Mouse (Mus musculus): Measurements from ENCODE around the gene Lmna.

Lmna gene

DNA sequence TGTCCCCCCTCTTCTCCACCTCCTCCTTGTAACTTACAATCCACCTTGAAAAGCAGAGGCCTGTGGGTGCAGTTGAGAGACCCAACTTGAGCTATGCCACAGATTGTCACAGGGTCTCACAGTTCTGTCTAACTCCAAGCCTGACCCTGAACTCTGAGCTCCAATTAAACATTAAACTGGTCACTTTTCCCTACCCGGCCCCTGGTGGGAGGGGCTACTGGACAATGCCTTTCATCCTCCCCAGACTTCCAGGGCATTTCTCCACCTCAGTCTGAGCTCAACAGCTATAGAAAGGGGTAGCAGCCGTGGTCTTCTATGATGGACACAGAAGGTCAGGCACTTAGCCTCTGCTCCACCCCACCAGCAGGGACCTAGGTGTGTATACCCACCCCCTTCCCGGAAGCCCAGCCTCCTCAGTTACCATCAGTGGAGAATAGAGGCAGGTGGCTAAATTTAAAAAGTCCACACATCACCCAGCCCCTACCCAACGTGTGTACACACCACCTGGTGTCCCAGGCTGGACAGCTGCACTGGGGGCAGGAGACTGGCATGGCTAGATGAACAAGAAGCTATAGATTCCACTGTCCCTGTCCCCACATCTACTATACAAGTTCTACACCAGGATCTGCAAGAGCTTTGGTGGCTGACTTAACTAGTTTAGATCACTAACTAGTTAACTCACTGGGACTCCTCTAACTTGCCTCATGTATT is 8.9 kb downstream of the Lmna start:
- in situ Hi-C loops (cut with MboI, MseI): no loop called here

DNA sequence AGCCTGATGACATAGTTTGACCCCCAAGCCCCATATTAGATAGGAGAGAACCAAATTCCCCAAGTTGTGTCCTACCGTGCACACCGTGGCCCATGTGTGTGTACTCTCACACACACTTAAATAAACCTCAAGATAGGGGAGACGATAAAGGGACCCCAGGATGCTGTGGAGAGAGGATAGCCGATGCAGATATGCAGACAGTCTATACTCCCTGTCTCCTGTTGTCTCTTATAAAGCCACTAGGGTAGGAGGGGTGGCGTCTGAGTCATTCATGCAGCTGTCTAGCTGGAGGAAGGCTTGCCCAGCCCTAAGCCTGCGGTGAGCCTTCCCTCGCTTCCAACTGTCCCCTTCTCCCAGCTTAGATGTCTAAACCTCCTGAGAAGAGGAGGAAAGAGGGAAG is 9.7 kb downstream of the Lmna start:
- in situ Hi-C loops (cut with MboI, MseI): no loop called here

DNA sequence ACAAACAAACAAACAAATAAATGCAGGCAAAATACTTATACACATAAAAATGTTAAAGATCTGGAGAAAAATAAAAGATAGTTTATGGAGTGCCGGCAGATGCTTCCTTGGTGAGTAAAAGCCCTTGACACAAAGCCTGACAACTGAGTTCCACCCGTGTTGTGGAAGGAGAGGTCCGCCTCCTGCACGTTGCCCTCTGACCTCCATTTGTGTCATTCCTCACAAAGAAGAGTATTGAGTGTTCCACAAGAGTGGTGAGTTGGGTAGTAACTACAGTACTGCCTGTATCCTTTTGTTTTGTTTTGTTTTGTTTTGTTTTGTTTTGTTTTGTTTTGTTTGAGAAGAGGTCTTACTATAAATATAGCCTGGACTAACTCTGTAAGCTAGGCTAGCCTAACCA is 10.2 kb downstream of the Lmna start:
- in situ Hi-C loops (cut with MboI, MseI): no loop called here

DNA sequence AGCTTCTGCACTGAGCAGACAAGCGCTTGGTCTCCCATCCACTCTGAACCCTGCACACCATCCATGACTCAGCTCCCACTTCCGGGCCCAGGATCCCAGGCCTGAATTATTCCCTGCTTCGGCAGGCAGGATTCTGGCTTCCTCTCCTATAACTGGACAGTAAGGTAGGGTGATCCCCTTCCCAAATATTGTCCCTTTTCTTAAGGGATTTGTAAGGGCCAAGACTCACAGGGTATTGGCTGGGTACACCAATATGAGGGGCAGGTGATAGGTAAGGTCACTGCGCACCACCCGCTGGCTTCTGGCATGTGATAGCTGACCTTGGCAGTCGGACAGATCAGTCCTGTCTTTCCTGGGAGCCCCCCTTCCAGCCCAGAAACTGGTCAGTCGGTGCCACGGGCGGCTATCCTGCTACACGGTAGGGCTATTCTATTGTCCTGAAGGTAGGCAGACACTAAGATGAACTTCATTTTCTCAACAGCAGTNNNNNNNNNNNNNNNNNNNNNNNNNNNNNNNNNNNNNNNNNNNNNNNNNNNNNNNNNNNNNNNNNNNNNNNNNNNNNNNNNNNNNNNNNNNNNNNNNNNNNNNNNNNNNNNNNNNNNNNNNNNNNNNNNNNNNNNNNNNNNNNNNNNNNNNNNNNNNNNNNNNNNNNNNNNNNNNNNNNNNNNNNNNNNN is 13.9 kb downstream of the Lmna start:
- in situ Hi-C loops (cut with MboI, MseI): no loop called here

DNA sequence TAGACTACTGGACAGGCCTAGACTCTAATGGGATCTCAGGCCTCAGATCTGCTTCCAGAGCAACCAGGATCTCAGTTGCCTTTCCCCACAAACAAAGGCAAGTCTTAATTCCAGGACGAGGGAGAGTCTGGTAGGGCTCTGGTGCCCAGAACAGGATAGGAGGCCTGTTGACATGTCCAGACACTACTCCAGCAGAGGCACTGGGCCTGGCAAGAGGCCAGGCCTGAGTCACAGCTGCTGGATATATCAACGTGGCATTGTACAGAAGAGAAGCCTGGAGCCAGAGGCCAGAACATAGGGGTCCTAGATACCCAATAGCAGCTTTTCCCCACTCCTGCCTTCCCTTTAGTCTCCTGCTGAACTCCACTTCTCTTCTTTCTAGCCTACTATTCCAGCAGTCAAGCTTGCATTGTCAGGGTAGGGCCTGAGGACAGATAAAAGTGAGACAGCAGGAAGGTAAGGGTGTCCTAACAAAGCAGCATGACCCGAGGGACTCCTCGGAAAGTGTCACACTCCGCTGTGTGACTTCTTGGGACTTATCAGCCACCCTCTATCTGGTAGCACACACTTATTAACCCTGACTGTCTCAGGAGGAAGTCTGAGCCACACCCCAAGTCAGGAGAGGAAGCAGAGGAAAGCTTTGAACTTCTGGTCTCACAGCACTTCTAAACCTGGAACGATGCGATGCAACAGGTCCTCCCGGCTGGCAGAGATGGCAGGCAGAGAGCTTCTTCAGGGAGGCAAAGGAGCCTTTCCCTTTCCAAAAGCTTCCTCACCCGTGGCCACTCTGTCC is 14.7 kb downstream of the Lmna start:
- in situ Hi-C loops (cut with MboI, MseI): no loop called here

DNA sequence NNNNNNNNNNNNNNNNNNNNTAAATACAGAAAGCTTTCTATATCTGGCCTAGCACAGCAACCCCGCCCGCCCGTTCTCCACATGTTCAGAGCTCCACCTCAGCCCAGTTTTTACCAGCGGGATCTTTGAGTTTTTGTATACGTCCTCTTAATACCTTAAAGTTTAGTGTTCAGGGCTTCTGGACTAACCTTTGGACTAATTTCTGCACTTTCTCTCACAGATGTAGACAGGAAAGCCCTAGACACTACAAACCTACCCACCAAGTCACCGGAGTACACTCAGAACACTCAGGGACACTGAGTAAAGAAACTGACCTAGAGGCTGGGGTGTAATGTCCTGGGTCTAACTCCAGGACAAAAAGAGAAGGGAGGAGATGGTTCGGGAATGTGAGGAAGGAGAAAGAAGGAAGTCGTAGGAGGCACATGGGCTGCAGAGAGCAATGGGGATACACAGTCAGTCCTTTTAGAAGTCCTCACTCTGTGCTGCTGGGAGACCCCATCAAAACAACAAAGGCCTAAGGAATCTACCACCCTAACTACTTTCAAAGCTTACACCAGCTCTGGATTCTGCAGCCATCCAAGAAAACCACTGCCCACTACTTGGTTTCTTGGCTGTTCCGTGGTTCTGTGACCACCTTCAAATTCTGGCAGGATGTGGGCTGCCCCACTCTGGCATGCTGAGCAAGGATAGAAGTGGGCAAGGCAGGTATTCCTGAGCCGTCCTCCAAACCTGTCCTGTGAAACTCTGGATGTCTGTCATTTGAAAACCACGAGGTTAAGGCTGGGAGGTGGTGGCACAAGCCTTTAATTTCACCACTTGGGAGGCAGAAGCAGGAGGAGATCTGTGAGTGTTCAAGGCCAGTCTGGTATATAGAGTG is 15.8 kb downstream of the Lmna start:
- in situ Hi-C loops (cut with MboI, MseI): no loop called here

DNA sequence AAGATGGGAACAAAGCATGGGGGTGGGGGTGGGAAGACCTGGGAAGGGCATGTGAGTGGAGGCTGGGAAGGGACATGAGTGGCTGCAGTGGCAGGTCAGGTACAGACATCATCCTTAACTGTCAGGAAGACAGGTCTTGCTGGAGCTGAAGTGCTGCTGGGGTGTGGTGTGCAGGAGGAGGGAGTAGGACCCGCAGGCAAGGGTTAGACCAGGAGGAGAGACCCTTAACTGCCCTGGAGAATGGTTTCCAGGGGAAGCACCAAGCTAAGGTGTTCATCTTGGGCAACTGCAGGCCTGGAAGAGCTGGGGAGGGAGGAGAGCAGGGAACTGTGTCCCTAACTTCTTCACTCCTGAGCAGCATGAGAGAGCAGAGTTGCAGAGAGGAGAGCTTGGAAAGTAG is 22.4 kb downstream of the Lmna start:
- in situ Hi-C loops (cut with MboI, MseI): loop anchor here (5.0 kb wide), 1 partner anchor 35 kb away; no protein-coding TSS in a partner anchor

DNA sequence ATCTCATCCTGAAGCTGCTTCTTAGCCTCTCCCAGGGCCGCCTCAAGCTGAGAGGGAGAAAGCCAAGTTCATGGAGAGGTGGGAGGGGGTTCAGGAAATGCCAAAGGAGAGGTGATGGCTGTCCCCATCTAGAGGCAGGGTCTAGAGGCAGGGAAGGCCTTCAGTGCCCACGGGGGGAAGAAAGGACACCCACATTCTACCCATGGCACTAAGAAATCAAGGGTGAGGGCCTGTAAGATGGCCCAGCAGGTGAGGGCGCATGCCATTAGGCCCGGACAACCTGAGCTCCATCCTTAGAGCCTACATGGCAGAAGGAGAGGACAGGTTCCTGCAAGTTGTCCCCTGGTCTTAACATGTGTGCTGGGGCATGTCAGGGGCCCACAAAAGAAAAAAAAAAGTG is 22.9 kb downstream of the Lmna start:
- in situ Hi-C loops (cut with MboI, MseI): loop anchor here (5.0 kb wide), 1 partner anchor 35 kb away; no protein-coding TSS in a partner anchor

DNA sequence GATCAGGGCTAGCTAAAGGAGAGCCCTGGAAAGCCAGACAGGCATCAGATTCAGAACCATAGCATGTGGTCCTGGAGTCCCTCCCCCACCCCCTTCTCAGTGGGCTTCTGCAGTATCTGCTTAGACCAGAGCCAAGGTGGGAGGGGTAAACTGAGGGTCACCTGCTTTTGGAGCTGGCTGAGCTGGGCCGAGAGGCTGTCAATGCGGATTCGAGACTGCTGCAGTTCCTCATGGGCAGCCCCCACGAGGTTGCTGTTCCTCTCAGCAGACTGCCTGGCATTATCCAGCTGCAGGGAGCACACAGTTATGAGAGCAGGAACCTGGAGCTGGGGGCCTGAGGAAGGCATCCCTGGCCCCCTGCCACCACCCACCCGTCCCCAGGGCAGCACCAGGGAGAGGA is 23.7 kb downstream of the Lmna start:
- in situ Hi-C loops (cut with MboI, MseI): loop anchor here (5.0 kb wide), 1 partner anchor 36 kb away; no protein-coding TSS in a partner anchor

DNA sequence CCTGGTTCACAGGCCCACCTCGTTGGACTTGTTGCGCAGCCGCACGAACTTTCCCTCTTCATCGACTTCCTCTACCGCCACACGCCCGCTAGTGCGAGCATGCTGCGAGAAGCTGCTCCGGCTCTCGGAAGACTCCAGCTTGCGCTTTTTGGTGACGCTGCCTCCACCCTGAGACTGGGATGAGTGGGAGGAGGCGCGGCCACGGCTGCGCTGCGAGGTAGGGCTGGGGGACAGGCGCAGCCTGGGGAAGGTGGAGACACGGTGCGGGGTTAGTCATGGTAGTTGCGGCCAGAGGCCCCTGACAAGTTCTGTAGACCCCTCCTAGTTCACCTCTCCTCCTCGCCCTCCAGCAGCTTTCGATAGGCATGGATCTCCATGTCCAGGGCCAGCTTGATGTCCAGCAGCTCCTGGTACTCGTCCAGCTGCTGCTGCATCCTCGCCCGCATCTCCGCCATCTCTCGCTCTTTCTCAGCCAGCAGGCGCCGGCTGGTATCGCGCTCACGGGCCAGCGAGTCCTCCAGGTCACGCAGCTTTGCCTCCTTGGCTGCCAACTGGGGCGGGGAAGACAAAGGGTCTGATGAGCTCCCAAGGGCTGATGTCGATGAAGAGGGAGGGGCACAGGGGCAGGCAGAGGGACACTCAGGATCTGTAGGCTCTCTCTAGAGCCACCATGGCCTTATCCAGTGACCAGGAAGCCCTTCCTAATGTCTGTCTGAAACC is 25.0 kb downstream of the Lmna start:
- in situ Hi-C loops (cut with MboI, MseI): loop anchor here (5.0 kb wide), 1 partner anchor 38 kb away; no protein-coding TSS in a partner anchor

DNA sequence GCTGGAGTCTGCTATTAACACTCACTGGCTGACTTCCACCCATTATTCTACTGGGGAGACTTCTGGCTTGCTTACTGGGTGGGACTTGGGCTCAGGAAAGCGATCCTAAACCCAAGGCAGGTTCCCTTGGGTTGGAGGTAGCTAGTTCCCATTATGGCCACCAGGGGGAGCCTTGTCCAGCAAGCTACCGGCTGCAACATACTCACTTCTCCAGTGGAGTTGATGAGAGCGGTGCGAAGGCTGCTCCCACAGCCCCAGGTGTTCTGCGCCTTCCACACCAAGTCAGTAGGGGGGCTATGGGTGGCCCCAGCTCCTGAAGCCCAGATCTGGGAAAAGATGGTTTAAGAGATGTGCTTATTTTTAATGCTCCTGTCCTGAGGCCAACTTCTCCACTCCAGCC is 26.1 kb downstream of the Lmna start:
- in situ Hi-C loops (cut with MboI, MseI): no loop called here

DNA sequence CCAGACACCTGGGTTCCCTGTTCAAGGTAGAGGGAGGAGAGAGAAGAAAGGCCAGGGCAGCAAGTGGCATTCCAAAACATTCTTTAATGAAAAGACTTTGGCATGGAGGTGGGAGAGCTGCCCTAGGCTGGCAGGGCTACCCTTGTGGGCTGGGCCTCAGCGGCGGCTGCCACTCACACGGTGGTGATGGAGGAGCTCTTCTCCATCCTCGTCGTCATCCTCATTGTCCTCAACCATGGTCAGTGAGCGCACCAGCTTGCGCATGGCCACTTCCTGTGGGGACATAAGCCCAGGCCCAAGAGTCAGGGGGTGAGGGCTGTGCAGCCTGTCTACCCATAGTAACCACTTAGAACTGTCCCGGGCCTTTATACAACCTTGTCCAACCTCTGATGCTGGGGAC is 26.6 kb downstream of the Lmna start:
- in situ Hi-C loops (cut with MboI, MseI): no loop called here

DNA sequence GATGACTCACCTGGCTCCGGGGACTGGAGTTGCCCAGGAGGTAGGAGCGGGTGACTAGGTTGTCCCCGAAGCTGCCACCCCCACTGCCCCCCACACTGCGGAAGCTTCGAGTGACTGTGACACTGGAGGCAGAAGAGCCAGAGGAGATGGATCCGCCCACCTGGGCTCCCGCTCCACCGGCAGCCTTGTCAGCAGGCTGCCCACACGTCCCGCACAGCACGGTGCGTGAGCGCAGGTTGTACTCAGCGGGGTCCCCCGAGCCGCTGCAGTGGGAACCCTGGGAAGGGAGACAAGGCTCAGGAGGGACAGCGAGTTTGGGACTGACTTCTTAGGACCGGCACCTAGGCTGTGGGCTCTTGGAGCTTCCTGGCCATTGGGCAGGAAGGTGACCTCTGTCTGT is 27.4 kb downstream of the Lmna start:
- in situ Hi-C loops (cut with MboI, MseI): no loop called here

DNA sequence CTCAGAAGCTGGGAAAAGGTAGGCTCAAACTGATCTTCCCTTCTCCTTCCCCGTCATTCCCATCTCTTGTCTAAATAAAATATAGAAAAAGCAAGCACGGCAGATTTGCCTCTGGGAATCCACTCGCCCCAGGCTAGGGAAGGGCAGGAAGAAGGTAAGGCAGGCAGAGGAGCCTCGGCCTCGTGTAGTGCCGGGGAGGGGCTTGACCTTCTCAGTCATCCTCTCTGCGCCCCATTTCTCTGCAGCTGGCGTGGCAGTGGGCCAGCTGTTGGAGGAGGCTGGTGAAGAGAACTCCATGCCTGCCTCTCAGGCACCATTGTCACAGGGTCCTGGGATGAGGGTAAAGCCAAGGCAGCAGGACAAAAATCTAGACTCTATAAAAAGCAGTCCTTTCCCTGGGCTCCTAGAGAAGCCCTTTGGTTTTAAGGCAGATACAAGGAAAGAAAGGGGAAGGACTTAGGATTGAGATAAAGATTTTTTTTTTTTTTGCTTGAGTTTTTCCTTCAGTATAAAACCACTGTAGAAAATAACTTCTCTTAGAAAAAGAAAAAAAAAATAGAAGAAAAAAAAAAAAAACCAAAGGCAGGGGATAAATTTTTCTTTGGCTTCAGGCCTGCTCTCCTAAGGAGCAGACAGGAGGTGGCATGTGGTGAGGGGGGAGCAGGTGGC is 28.2 kb downstream of the Lmna start:
- in situ Hi-C loops (cut with MboI, MseI): no loop called here

DNA sequence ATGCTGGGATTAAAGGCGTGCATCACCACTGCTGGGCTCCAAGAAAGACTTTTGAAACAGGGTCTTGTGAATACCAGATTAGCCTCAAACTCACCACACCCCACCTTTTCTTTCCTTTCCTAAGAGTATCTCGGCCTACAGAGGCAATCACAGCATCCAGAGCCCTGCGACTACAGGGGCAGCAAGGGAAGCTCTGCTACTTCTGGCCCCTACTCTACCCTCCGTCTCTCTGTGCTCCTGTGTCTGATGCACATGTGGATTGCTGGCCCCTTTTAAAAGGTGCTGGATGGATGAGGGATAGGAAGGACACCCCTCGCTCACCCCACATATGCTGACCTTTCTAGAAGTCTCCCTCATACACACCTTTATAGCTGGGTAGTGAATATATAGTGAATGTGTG is 29.1 kb downstream of the Lmna start:
- in situ Hi-C loops (cut with MboI, MseI): no loop called here

DNA sequence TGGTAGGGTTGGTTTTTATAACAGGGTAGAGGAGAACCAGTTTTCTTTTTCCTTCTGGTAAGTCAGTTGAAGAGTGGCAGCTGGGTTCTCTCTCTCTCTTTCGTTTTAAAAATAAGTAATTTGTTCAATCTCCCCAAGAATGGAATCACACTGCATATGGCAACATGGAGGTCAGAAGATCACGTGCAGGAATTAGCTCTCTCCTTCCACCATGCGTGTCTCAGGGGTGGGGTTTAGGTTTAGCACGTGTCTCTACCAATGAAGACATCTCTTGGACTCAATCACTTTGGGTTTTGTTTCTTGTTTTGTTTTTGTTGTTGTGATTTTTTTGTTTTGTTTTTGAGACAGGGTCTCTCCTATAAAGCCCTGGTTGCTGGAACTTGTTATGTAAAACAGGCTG is 29.9 kb downstream of the Lmna start:
- in situ Hi-C loops (cut with MboI, MseI): no loop called here

DNA sequence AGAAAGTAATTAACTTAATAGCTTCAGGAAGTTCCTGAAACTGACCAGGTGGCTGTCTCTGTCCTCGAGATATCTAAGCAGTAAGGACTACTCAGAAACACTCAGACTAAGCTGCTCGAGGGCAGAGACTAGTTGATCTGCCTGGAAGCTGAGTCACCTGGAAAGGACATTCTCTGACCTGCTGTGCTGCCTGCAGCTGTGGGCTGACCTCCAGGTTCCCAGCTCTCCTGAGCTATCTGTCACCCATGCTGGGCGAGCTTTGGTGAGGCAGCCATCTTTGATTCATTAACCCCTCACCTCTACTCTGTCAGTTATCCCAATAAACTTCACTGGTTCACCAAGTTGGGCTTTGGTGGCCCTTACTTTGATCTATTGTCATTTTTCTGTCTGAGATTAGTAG is 30.6 kb downstream of the Lmna start:
- in situ Hi-C loops (cut with MboI, MseI): no loop called here

DNA sequence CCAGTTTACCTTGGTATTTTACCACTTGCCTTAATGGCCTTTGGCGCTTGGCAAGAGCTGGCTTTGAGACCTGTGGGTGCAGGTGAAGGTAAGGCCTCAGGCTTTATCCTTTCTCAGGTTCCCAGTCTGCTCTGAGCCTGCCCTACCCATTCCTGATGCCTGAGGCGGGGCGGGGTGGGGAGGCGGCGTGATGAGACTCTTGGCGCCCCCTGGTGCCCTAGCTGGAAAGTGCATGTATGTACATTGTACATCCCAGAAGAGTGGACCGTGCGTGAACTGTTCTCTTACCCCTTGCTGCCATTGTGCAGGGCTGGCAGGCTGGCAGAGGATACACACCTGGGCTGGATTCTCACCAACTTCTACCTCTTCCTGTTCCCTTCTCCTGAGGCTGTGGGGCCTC is 32.0 kb downstream of the Lmna start:
- in situ Hi-C loops (cut with MboI, MseI): no loop called here

DNA sequence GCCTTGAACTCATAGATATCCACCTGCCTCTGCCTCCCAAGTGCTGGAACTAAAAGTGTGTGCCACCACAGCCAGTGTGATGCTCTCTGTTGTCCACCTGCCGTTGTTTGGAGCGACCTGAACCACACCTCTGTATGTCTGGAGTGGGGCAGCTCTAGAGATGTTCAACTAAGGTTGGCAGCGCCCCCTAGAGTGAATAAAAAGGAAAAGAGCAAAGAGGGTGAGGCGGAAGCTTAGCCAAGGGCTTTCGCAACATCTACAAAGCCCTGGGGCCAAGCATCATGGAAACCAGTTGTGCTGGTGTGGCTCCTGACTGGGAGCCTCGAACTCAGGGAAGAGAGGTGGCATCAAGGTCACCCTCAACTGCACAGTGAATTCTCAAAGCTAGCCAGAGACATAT is 33.4 kb downstream of the Lmna start:
- in situ Hi-C loops (cut with MboI, MseI): no loop called here

DNA sequence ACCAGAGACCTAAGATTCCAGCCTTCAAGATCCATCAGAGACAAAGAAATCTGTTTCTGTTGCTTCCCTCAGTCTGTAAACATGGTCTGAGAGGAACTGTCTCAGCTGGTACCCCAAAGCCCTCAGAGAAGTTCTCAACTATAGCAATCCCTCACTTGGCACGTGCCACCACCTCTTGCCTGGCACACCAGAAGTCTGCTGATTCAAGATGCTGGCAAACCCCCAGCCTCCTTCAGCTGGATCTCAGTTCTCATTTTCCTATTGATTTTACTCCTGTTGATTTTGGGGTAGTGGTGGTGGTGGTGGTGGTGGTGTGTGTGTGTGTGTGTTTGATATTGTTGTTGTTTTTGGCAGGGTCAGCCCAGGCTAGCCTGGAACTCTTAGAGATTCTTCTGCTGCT is 36.2 kb downstream of the Lmna start:
- in situ Hi-C loops (cut with MboI, MseI): loop anchor here (5.0 kb wide), 1 partner anchor 36 kb away; no protein-coding TSS in a partner anchor
